Mouse (Mus musculus) WW6 (cell line): ENCODE measurements around the gene Twnk.

Source experiments
- DNase-seq: peaks from one replicate; pipeline ENCODE4 v3.0.0-alpha.2; 2013; ENCODE audit warnings: low read depth, low spot score

The Twnk gene

DNA sequence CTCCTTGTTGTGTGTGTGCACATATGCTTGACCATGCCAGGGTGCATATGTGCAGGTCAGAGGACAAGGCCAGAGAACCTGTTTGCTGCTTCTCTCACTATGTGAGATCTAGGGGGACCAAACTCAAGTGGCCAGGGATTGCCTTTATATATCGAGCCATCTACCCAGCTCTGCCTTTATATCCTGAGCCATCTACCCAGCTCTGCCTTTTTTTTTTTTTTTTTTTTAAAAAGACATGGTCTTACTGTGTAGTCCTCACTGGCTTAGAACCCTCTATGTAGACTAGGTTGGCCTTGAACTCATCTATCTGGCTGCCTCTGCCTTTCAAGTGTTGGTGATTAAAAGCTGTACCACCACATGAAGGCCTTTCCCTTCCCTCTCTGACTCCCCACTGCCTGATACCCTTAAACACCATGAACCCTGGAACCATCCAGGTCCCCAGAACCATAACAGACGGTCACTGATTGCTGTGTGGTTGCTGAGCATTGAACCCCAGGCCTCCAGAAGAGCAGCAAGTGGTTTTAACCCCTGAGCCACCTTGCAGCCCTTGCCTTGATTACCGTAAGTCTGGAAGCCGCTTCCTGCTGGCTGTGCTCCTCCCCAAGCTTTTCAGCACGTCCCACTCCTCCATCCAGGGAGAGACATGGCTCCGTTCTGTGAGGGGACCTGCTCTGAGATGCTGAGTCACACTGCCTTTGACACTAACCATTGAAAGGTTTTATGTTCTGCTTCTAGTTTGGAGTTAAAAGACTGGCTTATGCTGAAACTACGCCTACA is 1.5 kb upstream of the Twnk start:
- no peak for DNase-seq

DNA sequence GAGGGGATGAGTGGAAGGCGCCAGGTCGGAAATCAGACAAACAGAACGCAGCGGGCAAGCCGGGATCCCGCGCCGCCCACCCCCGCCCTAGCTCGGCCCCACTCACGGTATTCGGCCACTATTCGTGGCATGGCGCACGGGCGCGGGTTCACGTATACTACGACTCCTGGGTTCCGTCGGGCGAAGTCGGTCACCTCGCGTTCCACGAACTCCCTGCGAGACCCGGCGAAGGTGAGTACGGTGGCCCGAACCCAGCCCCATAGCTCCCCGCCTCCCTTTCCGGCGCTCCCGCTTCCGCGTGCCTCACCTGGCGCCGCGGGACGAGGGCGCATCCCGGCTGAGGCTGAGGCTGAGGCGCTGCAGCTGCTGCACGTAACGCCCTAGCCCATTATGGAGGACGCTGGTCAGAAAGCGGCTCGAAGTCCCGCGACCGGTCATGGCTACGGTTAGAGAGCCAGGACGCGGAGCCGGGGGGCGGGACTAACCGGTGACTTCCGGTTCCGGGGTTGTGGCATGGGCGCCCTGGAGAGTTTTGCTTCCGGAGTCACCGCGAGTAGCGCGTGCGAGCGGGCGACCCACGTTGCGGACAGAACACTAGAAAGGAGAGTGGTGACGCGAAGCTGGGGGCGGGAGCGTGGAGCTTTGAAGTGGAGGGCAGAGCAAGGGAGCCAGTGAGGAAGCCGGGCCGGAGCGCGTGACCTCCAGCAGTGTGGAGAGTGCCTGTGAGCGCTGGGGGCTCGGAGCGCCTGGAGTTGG is 672 bp downstream of the Twnk start, which contains the start of gene Mrpl43:
TSS of gene Mrpl43 (minus strand) at position 486 of the 756 bp plus-strand sequence.
- peak; percentile 80 for DNase-seq

DNA sequence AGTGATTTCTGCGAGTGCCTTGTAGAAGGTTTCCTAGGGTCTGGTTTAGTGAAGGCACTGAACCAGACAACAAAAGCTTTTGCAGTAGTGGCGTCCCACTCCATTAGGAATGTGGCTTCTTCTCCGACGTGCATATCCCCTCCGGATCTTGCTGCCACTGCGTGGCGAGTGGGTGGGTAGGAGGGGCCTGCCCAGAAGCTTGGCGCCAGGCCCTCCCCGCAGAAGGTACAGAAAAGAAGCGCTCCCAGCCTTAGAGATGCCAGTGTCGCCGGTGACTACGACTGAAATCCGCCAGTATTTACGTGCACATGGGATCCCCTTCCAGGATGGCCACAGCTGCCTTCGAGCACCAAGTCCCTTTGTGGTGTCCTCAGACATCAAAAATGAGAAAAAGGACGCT is 1.6 kb downstream of the Twnk start:
- no peak for DNase-seq

DNA sequence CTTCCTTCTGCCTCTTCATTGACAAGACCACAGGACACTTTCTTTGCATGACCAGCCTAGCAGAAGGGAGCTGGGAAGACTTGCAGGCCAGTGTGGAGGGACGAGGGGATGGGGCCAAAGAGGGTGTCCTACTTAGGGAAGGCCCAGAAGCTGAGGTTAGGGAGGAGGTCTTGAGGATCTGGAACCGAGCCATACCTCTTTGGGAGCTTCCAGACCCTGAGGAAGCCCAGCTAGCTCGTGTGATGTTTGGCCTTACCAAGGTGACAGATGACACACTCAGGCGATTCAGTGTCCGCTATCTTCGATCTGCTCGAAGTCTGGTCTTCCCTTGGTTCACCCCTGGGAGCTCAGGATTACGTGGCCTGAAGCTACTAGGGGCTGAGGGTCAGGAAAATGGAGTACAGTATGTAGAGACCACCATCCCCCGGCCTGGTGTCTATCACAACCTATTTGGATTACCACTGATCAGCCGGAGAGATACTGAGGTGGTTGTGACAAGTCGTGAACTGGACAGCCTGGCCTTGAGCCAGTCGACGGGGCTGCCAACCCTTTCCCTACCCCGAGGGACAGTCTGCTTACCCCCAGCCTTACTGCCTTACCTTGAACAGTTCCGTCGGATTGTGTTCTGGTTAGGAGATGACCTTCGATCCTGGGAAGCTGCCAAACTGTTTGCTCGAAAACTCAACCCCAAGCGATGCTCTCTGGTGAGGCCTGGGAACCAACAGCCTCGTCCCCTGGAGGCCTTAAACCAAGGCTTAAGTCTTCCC is 2.1 kb downstream of the Twnk start:
- no peak for DNase-seq

DNA sequence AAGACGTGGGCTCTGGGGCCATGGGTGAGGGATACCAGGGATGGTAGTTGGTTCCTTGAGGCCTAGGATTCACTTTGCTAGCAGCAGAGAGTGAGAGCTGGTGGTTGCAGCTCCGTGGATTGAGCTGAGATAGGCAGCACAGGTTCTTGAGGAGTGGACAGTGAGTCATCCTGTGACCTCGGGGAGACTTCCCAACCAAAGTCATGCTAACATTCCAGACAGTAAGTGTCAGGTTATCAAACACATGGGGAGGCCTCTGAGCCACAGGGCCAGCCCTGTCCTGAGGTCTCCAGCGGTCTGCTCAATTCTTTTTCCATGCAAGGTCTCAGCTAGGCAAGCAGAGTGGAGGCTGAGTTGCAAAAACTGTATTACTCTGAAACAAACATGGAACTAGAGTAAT is 5.2 kb downstream of the Twnk start:
- DNase-seq = no peak

DNA sequence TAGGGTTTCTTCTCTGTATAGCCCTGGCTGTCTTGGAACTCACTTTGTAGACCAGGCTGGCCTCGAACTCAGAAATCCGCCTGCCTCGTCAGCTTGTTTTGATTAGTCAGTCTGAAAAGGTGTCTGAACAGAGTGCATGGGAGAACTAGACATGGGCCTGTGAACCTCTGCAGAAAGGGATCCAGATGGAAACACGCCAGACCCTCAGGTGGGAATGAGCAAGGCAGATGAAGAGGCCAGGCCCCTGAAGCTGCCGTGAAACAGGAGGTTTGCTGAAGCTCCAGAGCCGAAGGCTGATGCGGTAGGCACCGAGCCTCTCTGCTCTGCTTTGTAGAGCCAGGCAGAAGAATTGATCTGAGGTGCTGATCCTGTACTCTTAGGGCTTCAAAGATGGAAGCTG is 6.8 kb downstream of the Twnk start:
- no peak for DNase-seq

DNA sequence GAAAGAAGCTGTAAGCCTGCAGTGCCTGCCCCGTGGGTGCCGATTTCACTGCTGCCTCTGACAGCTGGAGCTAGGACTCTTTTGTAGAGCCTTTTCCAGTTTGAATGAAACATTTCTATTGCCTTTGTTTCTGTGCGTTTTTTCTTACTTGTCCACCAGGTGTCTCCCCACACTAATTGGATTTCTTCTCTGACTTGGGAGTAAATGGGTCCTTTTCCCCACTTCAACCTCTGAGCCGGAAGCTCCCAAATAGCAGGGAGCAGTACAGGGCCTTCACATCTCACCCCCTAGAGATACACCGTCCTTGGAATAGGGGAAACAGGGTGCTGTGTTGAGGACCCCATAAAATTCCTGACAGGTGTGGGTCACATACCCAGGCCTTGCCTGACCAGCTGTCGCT is 7.2 kb downstream of the Twnk start:
- no peak for DNase-seq

DNA sequence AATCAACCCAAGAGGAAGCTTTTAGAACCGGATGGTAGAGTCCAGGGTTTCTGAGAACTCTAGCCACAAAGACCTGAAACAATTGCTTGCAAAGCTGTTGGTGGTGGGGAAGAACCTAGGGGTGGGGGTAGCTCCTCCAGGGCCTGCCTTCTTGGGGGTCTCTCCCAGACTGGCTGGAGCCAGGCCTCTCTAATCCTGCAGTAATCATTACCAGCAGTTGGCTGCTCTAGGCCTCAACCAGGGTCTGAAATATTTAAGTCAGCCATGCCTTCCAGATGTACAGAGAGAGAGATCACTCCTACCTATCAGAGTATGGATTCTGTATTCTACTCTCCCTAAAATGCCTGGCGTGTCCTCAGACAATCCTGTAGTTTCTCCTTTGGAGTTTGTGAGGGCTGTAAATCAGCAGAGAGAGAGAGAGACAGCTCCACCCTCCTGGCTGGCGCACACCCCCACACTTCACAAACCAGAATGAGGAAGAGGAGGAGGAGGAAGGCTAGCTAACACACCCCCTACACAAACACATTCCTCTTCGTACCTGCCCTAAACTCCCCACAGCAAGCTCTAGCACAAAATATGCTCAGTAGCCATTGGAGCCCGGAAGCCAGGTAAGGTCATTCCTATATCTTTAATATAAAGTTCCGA is 8.2 kb downstream of the Twnk start:
- no peak for DNase-seq

DNA sequence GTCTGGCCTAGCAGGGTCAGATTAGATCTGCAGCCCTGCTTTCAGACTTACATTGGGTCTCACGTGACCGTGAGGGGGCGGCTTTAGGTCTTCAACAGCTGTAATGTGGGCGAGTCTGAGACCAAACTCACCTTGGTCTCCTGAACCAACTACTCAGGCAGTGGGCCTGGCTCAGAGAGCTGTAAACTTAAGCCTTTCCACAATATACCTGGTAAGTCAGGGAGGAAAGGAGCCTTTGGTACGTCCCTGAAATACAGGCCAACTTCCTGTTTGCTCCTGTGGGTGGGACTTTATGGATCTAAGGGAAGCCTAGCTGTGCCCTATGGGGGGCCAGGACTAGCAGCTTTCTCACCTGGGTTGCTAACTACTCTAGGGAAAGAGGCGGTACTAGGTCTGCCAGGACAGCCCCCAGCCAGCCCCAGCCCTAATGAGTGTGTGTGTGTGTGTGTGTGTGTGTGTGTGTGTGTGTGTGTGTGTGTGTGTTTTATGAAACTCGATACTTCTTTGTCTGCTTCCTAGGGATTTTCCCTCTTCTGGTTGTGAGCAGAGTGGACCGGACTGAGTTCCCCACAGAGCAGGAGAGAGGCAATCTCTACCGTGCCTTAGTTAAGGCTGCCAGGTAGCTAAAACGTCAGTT is 9.0 kb downstream of the Twnk start, which contains the start of gene Lzts2:
TSS of gene Lzts2 (plus strand) at position 80 of the 637 bp plus-strand sequence.
- DNase-seq = no peak

DNA sequence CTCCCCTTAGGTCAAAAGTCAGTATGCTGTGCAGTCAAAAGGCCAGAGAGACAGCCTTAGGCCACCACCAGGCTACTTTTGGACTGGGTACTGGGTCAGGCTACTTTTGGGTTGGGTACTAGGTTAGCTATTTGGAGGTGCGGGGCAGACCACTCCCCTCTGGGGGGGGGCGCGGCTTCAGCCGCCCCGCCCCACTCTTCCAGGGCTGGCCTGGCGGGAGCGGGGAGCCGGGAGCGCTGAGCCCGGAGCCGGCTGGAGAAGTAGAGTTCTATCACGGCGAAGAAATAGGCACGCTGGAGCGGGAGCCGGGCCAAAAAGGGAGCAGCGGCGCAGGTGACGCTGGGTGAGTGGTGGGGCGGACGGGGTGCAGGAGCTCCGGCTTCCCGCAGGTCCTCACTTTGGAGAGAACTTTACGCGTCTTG is 9.5 kb downstream of the Twnk start:
- DNase-seq = no peak

DNA sequence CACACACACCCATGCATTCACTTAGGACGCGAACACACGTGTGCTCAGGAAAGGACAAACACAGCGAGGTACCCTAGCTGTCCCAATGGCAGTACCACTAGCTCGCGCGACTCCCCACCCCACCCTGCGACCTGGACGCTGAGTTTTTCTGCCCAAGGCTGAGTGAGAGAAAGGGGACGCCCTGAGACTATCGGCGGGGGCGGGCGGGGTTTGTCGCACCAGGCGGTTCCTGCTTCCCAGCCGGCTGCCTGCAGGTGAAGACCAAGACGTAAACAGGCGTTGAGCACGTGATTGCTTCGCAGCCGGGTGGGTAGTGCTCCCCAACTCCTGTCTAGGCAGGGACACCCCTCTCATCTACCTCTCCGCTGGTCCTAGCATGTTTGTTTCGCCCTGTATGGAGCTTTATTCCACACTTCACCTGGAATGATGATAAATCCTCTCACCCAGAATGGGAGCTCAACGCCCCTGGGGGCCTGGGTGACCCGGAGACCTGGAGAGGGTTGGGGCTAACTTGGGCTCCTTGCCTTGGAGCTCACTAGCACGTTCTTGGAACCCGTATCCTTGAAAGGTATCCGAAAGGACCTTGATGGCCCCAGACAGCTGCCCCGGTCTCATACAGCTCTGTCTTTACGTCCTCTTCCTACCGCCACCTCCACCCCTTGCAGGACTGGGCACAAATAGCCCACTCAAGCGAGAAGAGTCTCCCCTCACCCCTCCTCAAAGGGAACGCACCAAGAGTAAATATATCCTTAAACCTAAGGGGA is 10.2 kb downstream of the Twnk start:
- DNase-seq = no peak

DNA sequence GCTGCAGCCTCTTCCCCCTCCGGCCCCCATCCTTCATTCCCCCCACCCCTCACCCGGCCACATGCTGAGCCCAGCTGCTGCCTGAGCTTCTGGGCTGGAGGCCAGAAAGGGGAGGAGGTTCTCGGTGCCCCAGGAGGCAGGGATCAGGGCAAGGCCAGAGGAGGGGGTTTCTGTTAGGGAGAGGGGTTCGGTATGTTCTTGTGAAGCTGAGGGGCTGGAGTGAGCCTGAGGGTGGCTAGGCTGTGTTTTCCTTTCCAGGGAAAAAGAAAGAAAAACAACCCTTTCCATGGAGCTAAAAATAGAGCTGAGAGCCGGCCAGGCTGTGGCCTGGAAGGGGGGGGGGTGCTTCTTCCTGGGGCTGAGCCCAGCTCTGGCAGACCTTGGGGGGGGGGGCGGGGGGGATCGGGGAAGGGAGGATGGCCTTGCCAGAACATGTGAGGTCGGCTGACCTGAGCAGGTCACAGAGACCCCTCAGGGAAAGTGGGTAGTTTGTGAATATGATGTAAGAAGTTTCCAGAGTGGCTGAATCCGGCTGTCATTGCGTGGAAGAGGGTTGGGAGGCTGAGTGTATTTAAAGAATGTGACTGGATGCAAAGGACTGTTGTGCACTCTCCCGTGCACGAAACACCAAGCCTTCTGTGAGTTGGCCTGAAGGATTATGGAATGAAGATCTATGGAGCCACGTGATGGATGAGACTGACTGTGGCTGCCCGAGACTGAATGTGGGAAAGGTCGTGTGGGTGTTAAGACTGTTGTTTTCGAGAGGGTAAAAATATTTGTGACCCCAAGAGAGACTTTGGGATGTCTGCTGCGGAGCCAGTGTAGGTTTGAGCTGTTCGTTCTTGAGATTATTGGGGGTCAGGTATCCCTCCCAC is 11.1 kb downstream of the Twnk start:
- no peak for DNase-seq

DNA sequence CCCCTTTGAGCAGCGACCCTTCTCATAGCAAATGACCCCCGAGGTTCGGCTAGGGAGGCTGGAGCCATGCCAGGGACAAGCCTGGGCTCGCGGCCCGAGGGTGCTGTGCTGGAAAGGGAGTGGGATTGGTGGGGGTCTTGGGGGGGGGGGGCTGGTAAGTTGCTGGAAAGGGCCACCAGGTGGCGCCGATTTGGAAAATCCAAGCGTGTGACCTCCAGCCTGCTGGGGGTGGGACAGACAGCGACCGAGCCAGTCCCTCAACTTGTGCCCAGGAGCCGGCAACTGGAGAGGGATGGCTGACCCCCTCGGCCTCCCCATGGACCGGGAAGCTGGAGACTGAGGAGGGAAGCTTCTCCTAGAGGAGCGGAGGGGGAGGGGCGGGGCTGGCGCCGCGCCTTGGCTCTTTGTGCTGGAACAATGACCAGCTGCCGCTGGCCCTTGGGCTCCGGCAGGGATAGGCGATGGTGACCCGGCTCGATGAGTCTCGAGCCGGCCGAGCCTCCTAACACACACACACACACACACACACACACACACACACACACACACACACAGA is 11.8 kb downstream of the Twnk start:
- DNase-seq = no peak

DNA sequence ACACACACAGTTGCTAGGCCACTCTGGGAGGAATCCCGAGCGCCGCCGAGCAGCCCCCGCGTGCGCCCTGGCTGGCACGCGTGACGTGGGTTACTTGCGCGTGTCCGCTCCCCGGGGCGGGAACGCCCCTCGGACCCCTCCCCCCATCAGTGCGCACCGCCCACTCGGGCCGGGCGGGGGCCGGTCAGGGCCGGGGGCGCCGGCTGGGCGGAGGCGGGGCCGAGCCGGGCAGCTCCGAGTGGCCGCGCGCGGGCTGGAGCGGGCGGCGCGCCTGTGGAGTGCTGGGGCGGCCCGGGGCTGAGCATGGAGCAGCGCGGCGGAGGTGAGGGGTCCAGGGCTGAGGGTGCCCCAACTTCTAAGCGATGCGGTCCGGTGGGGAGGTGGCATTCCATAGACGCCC is 12.4 kb downstream of the Twnk start:
- DNase-seq = no peak

DNA sequence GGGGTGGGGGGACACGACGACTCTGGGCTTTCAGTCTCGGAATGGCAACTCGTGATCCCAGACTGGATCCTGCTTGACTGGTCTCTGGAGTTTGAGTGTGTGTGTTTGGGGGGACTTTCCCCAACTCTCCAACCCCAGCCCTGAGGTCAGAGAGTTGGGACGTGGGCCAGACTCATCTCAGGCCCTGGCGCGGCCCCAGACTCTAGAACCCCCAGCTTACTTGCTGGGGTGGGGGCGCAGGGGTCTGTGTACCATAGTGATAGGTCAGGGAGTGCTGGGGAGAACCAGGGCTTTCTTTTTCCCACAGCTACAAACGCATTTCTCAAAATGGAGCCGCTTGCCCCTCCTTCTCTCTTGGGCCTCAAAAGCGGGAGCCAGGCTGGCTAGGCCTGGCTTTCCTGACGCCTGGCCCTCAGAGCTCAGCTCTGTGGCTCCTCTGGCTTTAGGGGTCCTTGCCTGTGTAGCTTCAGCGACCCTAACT is 12.9 kb downstream of the Twnk start:
- DNase-seq = no peak

DNA sequence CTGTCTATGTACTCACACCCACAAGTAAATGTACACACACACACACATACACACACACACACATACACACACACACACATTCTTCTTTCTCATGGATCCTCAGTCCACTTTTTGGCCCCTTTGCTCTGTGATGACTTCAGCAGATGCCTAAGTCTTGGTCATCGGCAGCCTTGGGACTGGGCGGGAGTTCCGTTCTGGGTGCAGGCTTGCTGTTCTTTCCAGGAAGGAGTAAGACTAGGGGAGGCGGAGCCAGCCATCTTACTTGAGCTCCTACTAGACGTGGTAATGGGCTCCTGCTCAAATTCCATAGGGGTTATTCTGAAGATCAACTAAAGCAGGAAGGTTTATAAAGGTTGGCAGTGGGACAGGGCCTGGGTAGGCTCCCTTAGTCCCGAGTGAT is 14.9 kb downstream of the Twnk start:
- no peak for DNase-seq

DNA sequence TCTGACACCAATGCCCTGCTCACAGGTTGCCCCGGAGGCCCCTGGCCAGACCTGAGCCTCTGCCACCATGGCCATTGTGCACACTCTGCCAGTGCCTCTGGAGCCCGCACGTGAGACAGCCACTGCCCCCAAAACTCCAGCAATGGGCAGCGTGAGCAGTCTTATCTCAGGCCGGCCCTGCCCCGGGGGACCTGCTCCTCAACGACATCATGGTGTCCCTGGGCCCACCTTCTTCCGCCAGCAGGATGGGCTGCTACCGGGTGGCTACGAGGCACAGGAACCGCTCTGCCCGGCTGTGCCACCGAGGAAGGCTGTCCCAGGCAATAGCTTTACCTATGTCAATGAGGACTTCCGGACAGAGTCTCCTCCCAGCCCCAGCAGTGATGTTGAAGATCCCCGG is 15.9 kb downstream of the Twnk start:
- no peak for DNase-seq

DNA sequence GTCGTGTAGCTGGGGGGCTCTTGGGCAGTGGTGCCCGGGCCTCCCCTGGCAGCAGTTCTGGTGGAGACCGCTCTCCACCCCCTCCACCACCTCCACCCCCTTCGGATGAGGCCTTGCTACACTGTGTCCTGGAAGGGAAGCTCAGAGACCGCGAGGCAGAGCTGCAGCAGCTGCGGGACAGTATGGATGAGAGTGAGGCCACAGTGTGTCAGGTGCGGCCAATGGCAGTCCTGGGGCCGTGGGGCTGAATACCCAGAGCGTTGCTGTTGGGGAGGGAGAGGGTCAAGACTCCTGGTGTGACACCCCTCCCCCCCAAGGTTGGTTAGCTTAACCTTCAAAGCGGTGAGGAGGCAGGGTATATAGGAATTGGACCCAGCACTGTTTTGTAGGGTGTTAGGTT is 18.5 kb downstream of the Twnk start:
- DNase-seq = no peak

DNA sequence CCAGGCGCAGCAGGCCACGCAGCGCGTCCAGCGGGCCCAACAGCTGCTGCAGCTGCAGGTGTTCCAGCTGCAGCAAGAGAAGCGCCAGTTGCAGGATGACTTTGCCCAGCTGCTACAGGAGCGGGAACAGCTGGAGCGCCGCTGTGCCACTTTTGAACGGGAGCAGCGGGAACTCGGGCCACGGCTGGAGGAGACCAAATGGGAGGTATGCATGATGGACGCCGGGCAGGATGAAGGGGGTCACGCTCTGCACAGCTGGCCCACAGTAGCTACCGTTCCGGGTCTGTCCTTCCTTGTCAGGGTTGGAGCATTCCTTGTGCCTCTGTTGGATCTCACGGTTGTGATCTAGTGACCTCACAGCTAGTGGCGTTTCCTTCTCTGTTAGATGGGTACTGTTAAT is 19.3 kb downstream of the Twnk start:
- no peak for DNase-seq
